Mouse (Mus musculus) MEL-GATA-1-ER (cell line): ENCODE measurements around the gene Nav1.

Experiments
- DNase-seq: peaks from one replicate; pipeline ENCODE4 v3.0.0-alpha.2; 2012; ENCODE audit warnings: low read depth; ENCODE audit errors: extremely low read depth

Nav1 gene

GRCm38 (mm10) chr1:135517469-135517868 is 89.6 kb downstream of the Nav1 start:
- DNase-seq, result no peak

GRCm38 (mm10) chr1:135516511-135517305 is 90.4 kb downstream of the Nav1 start:
- peak; percentile 11 for DNase-seq

GRCm38 (mm10) chr1:135515633-135516238 is 91.4 kb downstream of the Nav1 start:
- DNase-seq, result no peak

- no peak for DNase-seq
Measured at GRCm38 (mm10) chr1:135514913-135515632, 92.0 kb downstream of the Nav1 start.

GRCm38 (mm10) chr1:135514046-135514445 is 93.0 kb downstream of the Nav1 start:
- DNase-seq, result no peak

- DNase-seq, result no peak
Measured at GRCm38 (mm10) chr1:135513464-135513863, 93.6 kb downstream of the Nav1 start.

- DNase-seq, result no peak
Measured at GRCm38 (mm10) chr1:135510346-135510977, 96.6 kb downstream of the Nav1 start.

GRCm38 (mm10) chr1:135509145-135510084 is 97.7 kb downstream of the Nav1 start:
- no peak for DNase-seq

GRCm38 (mm10) chr1:135508349-135508634 is 98.8 kb downstream of the Nav1 start:
- no peak for DNase-seq

GRCm38 (mm10) chr1:135507572-135508348 is 99.3 kb downstream of the Nav1 start:
- DNase-seq, result no peak

- no peak for DNase-seq
Measured at GRCm38 (mm10) chr1:135505499-135505898, 101.6 kb downstream of the Nav1 start.

- no peak for DNase-seq
Measured at GRCm38 (mm10) chr1:135503436-135503835, 103.7 kb downstream of the Nav1 start.

- DNase-seq, result no peak
Measured at GRCm38 (mm10) chr1:135502750-135503149, 104.3 kb downstream of the Nav1 start.

GRCm38 (mm10) chr1:135502135-135502534 is 105.0 kb downstream of the Nav1 start:
- no peak for DNase-seq

- no peak for DNase-seq
Measured at GRCm38 (mm10) chr1:135498455-135499358, 108.4 kb downstream of the Nav1 start.

GRCm38 (mm10) chr1:135495048-135495447 is 112.0 kb downstream of the Nav1 start:
- DNase-seq, result no peak

GRCm38 (mm10) chr1:135493862-135494261 is 113.2 kb downstream of the Nav1 start:
- no peak for DNase-seq

GRCm38 (mm10) chr1:135492406-135492805 is 114.7 kb downstream of the Nav1 start:
- DNase-seq, result no peak
